In the genomic region with DNA sequence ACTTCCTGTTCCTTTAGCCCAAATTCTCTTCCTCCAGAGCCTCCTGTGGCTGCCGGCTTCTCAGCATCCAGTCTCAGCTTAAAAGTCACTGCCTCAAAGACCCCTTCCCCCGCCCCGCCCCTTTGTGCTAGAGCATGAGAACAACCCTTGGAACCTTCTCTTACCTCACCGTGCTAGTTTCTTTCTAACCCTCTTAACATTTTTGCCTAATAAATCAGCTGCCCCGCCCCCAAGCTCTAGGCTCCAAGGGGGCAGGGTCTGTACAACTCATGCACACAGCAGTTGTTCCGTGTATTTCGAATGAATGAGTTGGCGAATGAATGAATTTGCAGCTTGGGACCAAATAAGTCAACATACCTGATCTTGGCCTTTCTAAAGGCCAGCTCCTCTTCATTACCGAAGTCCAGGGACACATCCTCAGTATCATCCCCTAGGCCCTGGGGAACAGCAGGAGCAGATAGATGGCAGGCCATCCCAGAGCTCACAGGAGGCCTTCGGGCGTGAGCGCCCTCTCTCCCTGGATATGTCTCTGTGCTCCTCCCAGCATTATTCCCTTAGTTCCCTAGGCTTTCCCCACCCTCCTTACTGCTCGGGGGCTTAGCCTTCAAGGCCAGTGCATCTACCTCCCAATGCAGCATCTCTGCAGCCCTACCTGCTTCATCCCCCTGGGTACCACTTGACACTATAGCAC, we compare ENCODE assay signal across 8 mouse cellular contexts. TPM values are rescaled to one million over a fixed set of nuclear protein-coding genes. Genes with fewer than 3 reads are reported as not detected.
DNase-seq lines count a peak whose midpoint lies in the region; ATAC-seq and TF ChIP-seq lines count a peak whose summit lies in the region.

No protein-coding gene starts in this region.

- peak; percentile 83 for ATAC-seq in frontal cortex, adult (ENCODE audit: low TSS enrichment)
- ATAC-seq in forebrain, embryonic 12.5 days (ENCODE audit: low FRiP score) = peak; percentile 83
- ATAC-seq in megakaryocyte, adult 5-6 weeks (ENCODE audit: poor library complexity, severe bottlenecking) = no peak

- peak overlapping the region; percentile 78 for H3K4me3 ChIP-seq in E14TG2a.4 (replicated peaks; ENCODE audit: low read length)
- peak overlapping the region; percentile 53 for H3K4me3 ChIP-seq in forebrain, embryonic 12.5 days (replicated peaks)

- peaks cover 26% of the 10 kb centered on the region for H3K4me1 ChIP-seq in E14TG2a.4 (replicated peaks; ENCODE audit: low read depth, low read length)
- peaks cover 33% of the 10 kb centered on the region for H3K4me1 ChIP-seq in forebrain, embryonic 12.5 days

- no peaks in the 10 kb centered on the region for H3K9me3 ChIP-seq in E14TG2a.4 (ENCODE audit: low read length)
- H3K9me3 ChIP-seq in forebrain, embryonic 12.5 days = no peaks in the 10 kb centered on the region

- TF ChIP-seq CTCF in E14TG2a.4 (conservative IDR thresholded peaks at IDR 0.05; ENCODE audit: low read length) = no peak

- H3K27ac ChIP-seq in forebrain, embryonic 12.5 days = peak overlapping the region; percentile 84

- no peaks in the 10 kb centered on the region for H3K36me3 ChIP-seq in E14TG2a.4 (ENCODE audit: insufficient read depth, low read length)
- no peaks in the 10 kb centered on the region for H3K36me3 ChIP-seq in forebrain, embryonic 12.5 days (replicated peaks)

- DNase-seq in frontal cortex, postnatal 25 days (ENCODE audit: low spot score in 2 of 2) = no peak
- DNase-seq in mesoderm, embryonic 11.5 days (ENCODE audit: low read depth, low spot score) = peak; percentile 37
- no peak for DNase-seq in left cerebral cortex, adult 8-10 months (ENCODE audit: low spot score in 2 of 2)
- no peak for DNase-seq in layer of hippocampus, adult 18-20 months (ENCODE audit: low spot score in 2 of 2)

- peak overlapping the region; percentile 80 for H3K4me2 ChIP-seq in forebrain, embryonic 12.5 days

- WGBS in forebrain, embryonic 12.5 days = 12% methylated on average over 13 of the region's 13 CpGs

- peak overlapping the region; percentile 70 for H3K9ac ChIP-seq in forebrain, embryonic 12.5 days

- no peaks in the 10 kb centered on the region for H3K27me3 ChIP-seq in E14TG2a.4 (ENCODE audit: insufficient read depth, low read length)
- no peaks in the 10 kb centered on the region for H3K27me3 ChIP-seq in forebrain, embryonic 12.5 days

RNA-seq across cellular contexts. Expression of gene Tvp23a, which starts 0.4 kb away (rescaled TPM):
- polyA plus RNA-seq in forebrain, embryonic 12.5 days (2016; fragmentation: Nextera tagmentation; extraction: Ambion mirVana) = 35.0 and 36.8 TPM in 2 replicates
- 0.07 TPM in 1 of 2 replicates, not detected in the other for total RNA-seq in megakaryocyte, adult 5-6 weeks (2015)
- 0.22 TPM in 1 of 2 replicates, not detected in the other for total RNA-seq in megakaryocyte, adult 5-6 weeks (2017)
- 10 to 100 TPM; 26.6 to 29.9 (median 28.4) TPM for total RNA-seq in left cerebral cortex, adult 8-10 months (2022)
- total RNA-seq in layer of hippocampus, adult 18-20 months (2021) = 10 to 100 TPM; 22.0 to 25.6 TPM

RNA-seq across cellular contexts. Expression of gene Ciita, which starts 33.1 kb away (rescaled TPM):
- 0.32 and 0.42 TPM in 2 replicates for polyA plus RNA-seq in forebrain, embryonic 12.5 days (2016; fragmentation: Nextera tagmentation; extraction: Ambion mirVana)
- total RNA-seq in megakaryocyte, adult 5-6 weeks (2015) = 2.5 and 3.3 TPM in 2 replicates
- 3.2 and 3.7 TPM in 2 replicates for total RNA-seq in megakaryocyte, adult 5-6 weeks (2017)
- under 1 TPM in 3 of 4 experiments, not detected in 1; 0.25 to 0.42 (median 0.26) TPM for total RNA-seq in left cerebral cortex, adult 8-10 months (2022)
- under 1 TPM in 1 of 2 experiments, not detected in 1; 0.08 TPM for total RNA-seq in layer of hippocampus, adult 18-20 months (2021)

RNA-seq across cellular contexts. Expression of gene Nubp1, which starts 35.0 kb away (rescaled TPM):
- polyA plus RNA-seq in forebrain, embryonic 12.5 days (2016; fragmentation: Nextera tagmentation; extraction: Ambion mirVana) = 54.3 and 57.9 TPM in 2 replicates
- total RNA-seq in megakaryocyte, adult 5-6 weeks (2015) = 35.2 and 46.1 TPM in 2 replicates
- total RNA-seq in megakaryocyte, adult 5-6 weeks (2017) = 49.2 and 57.1 TPM in 2 replicates
- total RNA-seq in left cerebral cortex, adult 8-10 months (2022) = 10 to 100 TPM; 13.3 to 15.9 (median 14.4) TPM
- 10 to 100 TPM; 14.2 to 16.1 TPM for total RNA-seq in layer of hippocampus, adult 18-20 months (2021)

RNA-seq across cellular contexts. Expression of gene Tekt5, which starts 51.4 kb away (rescaled TPM):
- polyA plus RNA-seq in forebrain, embryonic 12.5 days (2016; fragmentation: Nextera tagmentation; extraction: Ambion mirVana) = 0.14 and 0.18 TPM in 2 replicates
- not detected in 2 replicates for total RNA-seq in megakaryocyte, adult 5-6 weeks (2015)
- total RNA-seq in megakaryocyte, adult 5-6 weeks (2017) = 0.12 TPM in 1 of 2 replicates, not detected in the other
- total RNA-seq in left cerebral cortex, adult 8-10 months (2022) = 10 to 100 TPM in 3 of 4 experiments, 1 to 10 TPM in 1; 9.8 to 11.5 (median 10.4) TPM
- 1 to 10 TPM; 6.3 to 9.6 TPM for total RNA-seq in layer of hippocampus, adult 18-20 months (2021)

Comparison
In these comparisons a context has a peak if more than half of its experiments do, and no peak if none do; other contexts are left out.
1. RNA of gene Tvp23a, which starts 0.4 kb away (total RNA-seq): 26.6 to 29.9 TPM in left cerebral cortex, adult 8-10 months and 22.0 to 25.6 TPM in layer of hippocampus, adult 18-20 months; 0.07 to 0.22 TPM in megakaryocyte, adult 5-6 weeks; every median in the first group is over 10 times any median in the second.